Mouse (Mus musculus) spleen, adult 10 weeks (tissue): Measurements from ENCODE around the gene 4921536K21Rik. TPM values are rescaled to one million over a fixed set of nuclear protein-coding genes. Genes with fewer than 3 reads are reported as not detected.

Experiments
- polyA plus RNA-seq: library from polyadenylated mRNA; stranded (reverse); fragments of 350-450 nt; fragmentation: Illumina TruSeq; extraction: RNeasy Lipid Tissue Mini Kit (QIAGEN cat#74804); gene quantifications from one replicate; pipeline ENCODE4 v1.2.3, GENCODE M21; 2015; ENCODE audit warnings: low replicate concordance; ENCODE audit not compliant: insufficient read depth

4921536K21Rik gene
- polyA plus RNA-seq = not detected

DNA sequence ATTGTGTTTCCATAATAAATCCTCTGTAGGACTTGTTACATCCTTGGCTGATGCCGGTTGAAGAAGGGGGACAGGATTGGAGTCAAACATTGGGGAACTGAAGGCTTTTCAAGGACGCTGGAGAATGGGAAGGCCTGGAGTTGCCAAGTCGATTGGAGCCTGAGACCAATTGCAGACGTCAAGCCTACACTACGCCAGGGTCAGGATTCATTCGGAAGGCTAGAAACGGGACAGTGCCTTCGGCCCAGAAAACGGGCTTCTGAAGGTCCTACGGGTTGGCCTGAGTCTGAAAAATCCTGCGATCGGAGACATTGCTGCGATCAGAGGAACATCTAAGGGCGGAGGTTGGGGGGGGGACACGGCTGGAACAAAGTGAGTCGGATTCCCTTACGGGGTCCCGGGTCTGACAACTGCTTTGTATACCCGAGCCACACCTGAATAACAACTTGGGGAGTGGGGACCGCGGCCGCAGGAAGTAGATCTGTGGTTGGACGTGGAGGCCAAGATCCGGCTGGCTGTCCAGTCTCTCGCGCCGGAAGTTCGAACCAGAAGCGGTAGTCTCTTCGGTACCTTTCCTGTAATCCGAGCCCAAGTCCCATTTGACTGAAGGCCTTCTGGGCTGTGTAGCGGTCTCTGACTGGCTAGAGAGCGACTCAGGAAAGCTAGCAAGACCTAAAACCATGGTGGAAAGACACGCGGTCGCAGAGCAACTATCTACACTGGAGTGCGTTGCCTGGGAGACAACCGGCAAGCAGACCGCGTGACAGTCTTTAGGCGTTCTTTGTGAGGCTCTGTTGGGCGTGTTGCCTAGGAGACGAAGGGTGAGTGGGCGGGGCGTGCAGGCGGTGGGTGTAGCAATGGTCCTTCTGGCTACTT lies at the start of gene 4921536K21Rik, which contains the start of gene Dusp18:
TSS of gene 4921536K21Rik (minus strand) at position 693 of the 876 bp plus-strand sequence.
TSS of gene Dusp18 (plus strand) at position 835 of the 876 bp plus-strand sequence.

DNA sequence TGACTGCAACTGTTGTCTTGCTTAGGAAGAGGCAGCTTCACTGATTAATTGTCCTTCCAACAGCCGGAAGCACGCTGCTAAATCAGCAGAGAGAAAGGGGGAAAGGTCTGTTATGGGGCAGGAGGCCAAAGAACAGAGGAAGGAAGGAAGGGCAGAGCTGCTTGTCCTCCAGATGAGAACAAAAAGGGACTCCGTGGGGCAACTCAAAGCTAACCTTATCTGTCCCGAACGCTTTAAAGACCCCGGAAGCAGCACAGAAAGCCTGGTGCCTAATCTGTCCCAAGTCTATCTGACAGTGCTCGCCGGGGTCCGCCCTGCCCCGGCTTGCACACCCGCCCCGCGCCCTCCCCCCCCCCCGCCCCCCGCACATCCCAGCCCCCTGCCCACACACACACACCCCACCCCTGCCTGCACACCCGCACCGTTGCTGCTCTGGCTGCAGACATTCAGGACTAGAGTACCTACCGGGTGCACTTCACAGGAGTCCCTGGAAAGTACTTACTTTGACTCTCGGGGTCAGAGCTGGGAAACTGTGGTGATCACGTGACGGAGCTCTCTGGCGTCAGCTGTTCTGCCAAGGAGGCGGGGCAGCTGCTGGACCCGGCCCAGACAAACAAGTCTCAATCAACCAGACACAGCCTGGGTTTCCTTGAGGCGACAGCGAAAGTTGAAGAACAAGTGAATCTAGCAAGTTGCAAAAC lies 36.8 kb upstream of the 4921536K21Rik start, which contains the start of gene Tcn2:
TSS of gene Tcn2 (minus strand) at position 649 of the 701 bp plus-strand sequence.

GRCm38 (mm10) chr11:3914109-3914840 lies 19.4 kb upstream of the 4921536K21Rik start, which contains the start of gene Slc35e4:
Gene Slc35e4 (minus strand): TSS chr11:3914664.

GRCm38 (mm10) chr11:3863454-3864112 lies 31.3 kb downstream of the 4921536K21Rik start, which contains the start of gene Osbp2:
Gene Osbp2 (minus strand): TSS chr11:3863903.

Other genes starting within 250 kb of the 4921536K21Rik start
- 45.8 TPM for gene Morc2a, start 245.9 kb downstream of the 4921536K21Rik start, polyA plus RNA-seq
- not detected for gene Osbp2, start 31.2 kb downstream of the 4921536K21Rik start, polyA plus RNA-seq
- 0.59 TPM for gene Dusp18, start 142 bp upstream of the 4921536K21Rik start, polyA plus RNA-seq
- 0.43 TPM for gene Slc35e4, start 19.6 kb upstream of the 4921536K21Rik start, polyA plus RNA-seq
- gene Tcn2, start 37.1 kb upstream of the 4921536K21Rik start, polyA plus RNA-seq = 39.0 TPM
- 99.8 TPM for gene Pes1, start 68.9 kb upstream of the 4921536K21Rik start, polyA plus RNA-seq
- not detected for gene 4930556J24Rik, start 81.7 kb upstream of the 4921536K21Rik start, polyA plus RNA-seq
- not detected for gene Gal3st1, start 88.5 kb upstream of the 4921536K21Rik start, polyA plus RNA-seq
- not detected for gene Sec14l4, start 136.4 kb upstream of the 4921536K21Rik start, polyA plus RNA-seq
- gene Sec14l3, start 169.7 kb upstream of the 4921536K21Rik start, polyA plus RNA-seq = not detected
- 2.1 TPM for gene Mtfp1, start 200.3 kb upstream of the 4921536K21Rik start, polyA plus RNA-seq
- gene Sec14l2, start 228.3 kb upstream of the 4921536K21Rik start, polyA plus RNA-seq = 1.8 TPM
- gene Rnf215, start 240.1 kb upstream of the 4921536K21Rik start, polyA plus RNA-seq = 23.6 TPM